Mouse (Mus musculus): ENCODE measurements around the gene Ube2ql1.

Gene Ube2ql1

GRCm38 (mm10) chr13:69685406-69685818 is 54.3 kb downstream of the Ube2ql1 start:
- DNase-seq (ENCODE audit: low read depth, low spot score), result no peak
- no peaks in the 10 kb centered on the region for H3K27me3 ChIP-seq (ENCODE audit: control insufficient read depth, insufficient read depth, low read length, poor library complexity, severe bottlenecking)
- no peaks in the 10 kb centered on the region for H3K36me3 ChIP-seq (ENCODE audit: control insufficient read depth, insufficient read depth, low read length, poor library complexity, severe bottlenecking)

- Histone ChIP-seq H3K36me3 (ENCODE audit: control insufficient read depth, insufficient read depth, low read length, poor library complexity, severe bottlenecking) (no peaks in the 10 kb centered on the region), H3K27me3 (ENCODE audit: control insufficient read depth, insufficient read depth, low read length, poor library complexity, severe bottlenecking) (no peaks in the 10 kb centered on the region)
- DNase-seq (ENCODE audit: low read depth, low spot score), result no peak
These were observed 65.6 kb downstream of the Ube2ql1 start for GRCm38 (mm10) chr13:69673921-69674618.

GRCm38 (mm10) chr13:69673197-69673920 is 66.3 kb downstream of the Ube2ql1 start:
- Histone ChIP-seq H3K27me3 (ENCODE audit: control insufficient read depth, insufficient read depth, low read length, poor library complexity, severe bottlenecking) (no peaks in the 10 kb centered on the region), H3K36me3 (ENCODE audit: control insufficient read depth, insufficient read depth, low read length, poor library complexity, severe bottlenecking) (no peaks in the 10 kb centered on the region)
- no peak for DNase-seq (ENCODE audit: low read depth, low spot score)

- DNase-seq (ENCODE audit: low read depth, low spot score), result no peak
- no peaks in the 10 kb centered on the region for H3K36me3 ChIP-seq (ENCODE audit: control insufficient read depth, insufficient read depth, low read length, poor library complexity, severe bottlenecking)
- no peaks in the 10 kb centered on the region for H3K27me3 ChIP-seq (ENCODE audit: control insufficient read depth, insufficient read depth, low read length, poor library complexity, severe bottlenecking)
These were observed 67.1 kb downstream of the Ube2ql1 start for GRCm38 (mm10) chr13:69672565-69672964.

GRCm38 (mm10) chr13:69672121-69672520 is 67.6 kb downstream of the Ube2ql1 start:
- no peaks in the 10 kb centered on the region for H3K27me3 ChIP-seq (ENCODE audit: control insufficient read depth, insufficient read depth, low read length, poor library complexity, severe bottlenecking)
- no peak for DNase-seq (ENCODE audit: low read depth, low spot score)
- H3K36me3 ChIP-seq (ENCODE audit: control insufficient read depth, insufficient read depth, low read length, poor library complexity, severe bottlenecking), result no peaks in the 10 kb centered on the region

- H3K36me3 ChIP-seq (ENCODE audit: control insufficient read depth, insufficient read depth, low read length, poor library complexity, severe bottlenecking), result no peaks in the 10 kb centered on the region
- DNase-seq (ENCODE audit: low read depth, low spot score), result no peak
- H3K27me3 ChIP-seq (ENCODE audit: control insufficient read depth, insufficient read depth, low read length, poor library complexity, severe bottlenecking), result no peaks in the 10 kb centered on the region; the same call in 1 of the 2 replicates
These were observed 85.2 kb downstream of the Ube2ql1 start for GRCm38 (mm10) chr13:69654508-69654907.

Measured in splenic B cell, adult 2 months (primary cell).